Mouse (Mus musculus) CH12.LX (cell line): ENCODE results near the gene Fbxw10. TPM values are rescaled to one million over a fixed set of nuclear protein-coding genes. Genes with fewer than 3 reads are reported as not detected.
A peak's percentile ranks its signal among the peaks of the same experiment; 100 is the strongest.

ENCODE experiments used
- DNase-seq: peaks from one replicate; pipeline ENCODE4 v3.0.0-alpha.2; 2013; ENCODE audit errors: extremely low read depth
- H3K27ac ChIP-seq: 2 replicates; pipeline ENCODE4 v1.5.1; 2012; ENCODE audit warnings: low read depth, mild to moderate bottlenecking, control low read depth, moderate library complexity; ENCODE audit not compliant: insufficient read depth
- H3K27me3 ChIP-seq: replicated peaks from 2 replicates; pipeline ENCODE3; 2012; ENCODE audit warnings: inconsistent platforms
- H3K36me3 ChIP-seq, 2 experiments: replicated peaks in 1 of 2; 2 replicates each; pipeline versions ENCODE3 to v1.6.1; 2012; ENCODE audit warnings: inconsistent platforms in 1 of 2, low read length in 1 of 2, mild to moderate bottlenecking in 1 of 2, mixed read lengths in 1 of 2, moderate library complexity in 1 of 2; ENCODE audit not compliant: control insufficient read depth in 1 of 2, insufficient read depth in 1 of 2
- H3K4me1 ChIP-seq, 2 experiments: 2 replicates each; pipeline ENCODE4 v1.6.1; 2012; ENCODE audit warnings: inconsistent platforms in 1 of 2, moderate library complexity in 1 of 2; ENCODE audit not compliant: insufficient read depth in 2 of 2, control insufficient read depth in 1 of 2
- H3K4me2 ChIP-seq: 2 replicates; pipeline ENCODE4 v1.6.1; 2012; ENCODE audit warnings: low read depth, mild to moderate bottlenecking, control low read depth; ENCODE audit not compliant: poor library complexity, insufficient read depth, severe bottlenecking
- H3K4me3 ChIP-seq, 3 experiments: fragments of 150-350 bp in 1 of 3; sonication (generic) in 1 of 3; replicated peaks in 1 of 3; 2 replicates each; pipeline versions ENCODE3 to v1.5.1; 2011 to 2012; ENCODE audit warnings: low read depth in 2 of 3, low read length in 2 of 3, mild to moderate bottlenecking in 2 of 3, moderate library complexity in 2 of 3, control low read depth in 1 of 3, improper control_type of control experiment in 1 of 3, inconsistent platforms in 1 of 3, mixed read lengths in 1 of 3; ENCODE audit not compliant: poor library complexity in 1 of 3
- H3K79me2 ChIP-seq: replicated peaks from 2 replicates; pipeline ENCODE4 v1.6.1; 2012; ENCODE audit warnings: mild to moderate bottlenecking, moderate library complexity; ENCODE audit not compliant: control insufficient read depth, poor library complexity, insufficient read depth, severe bottlenecking; ENCODE audit errors: extremely low read depth
- H3K9ac ChIP-seq: 2 replicates; pipeline ENCODE4 v1.6.1; 2012; ENCODE audit warnings: low read depth, mild to moderate bottlenecking, control low read depth, moderate library complexity; ENCODE audit not compliant: insufficient read depth
- H3K9me3 ChIP-seq: replicated peaks from 2 replicates; pipeline ENCODE3; 2012; ENCODE audit warnings: low read length, inconsistent platforms, mixed read lengths
- CTCF ChIP-seq, 2 experiments: IDR thresholded peaks in 1 of 2; conservative IDR thresholded peaks in 1 of 2; 2 replicates each; pipeline ENCODE4 v1.5.1; 2011 to 2012; ENCODE audit warnings: low read depth in 2 of 2, low read length in 2 of 2, improper control_type of control experiment in 1 of 2, inconsistent platforms in 1 of 2, mild to moderate bottlenecking in 1 of 2, moderate library complexity in 1 of 2
- ELF1 ChIP-seq: IDR thresholded peaks from 2 replicates; pipeline ENCODE4 v1.6.1; 2014; ENCODE audit warnings: low read depth, mild to moderate bottlenecking, inconsistent platforms, low read length, improper control_type of control experiment
- ETS1 ChIP-seq: conservative IDR thresholded peaks from 2 replicates; pipeline ENCODE4 v1.6.1; 2012; ENCODE audit warnings: low read depth, mild to moderate bottlenecking, inconsistent platforms, low read length, improper control_type of control experiment, moderate library complexity
- GABPA ChIP-seq: IDR thresholded peaks from 2 replicates; pipeline ENCODE4 v1.6.1; 2012; ENCODE audit warnings: low read depth, low read length, improper control_type of control experiment, inconsistent platforms; ENCODE audit not compliant: insufficient replicate concordance
- JUND ChIP-seq: conservative IDR thresholded peaks from 2 replicates; pipeline ENCODE4 v1.6.1; 2011; ENCODE audit warnings: low read depth, low read length, improper control_type of control experiment
- KAT2A ChIP-seq: IDR thresholded peaks from 2 replicates; pipeline ENCODE4 v1.6.1; 2012; ENCODE audit warnings: low read length, improper control_type of control experiment, inconsistent platforms; ENCODE audit not compliant: insufficient replicate concordance
- MAFK ChIP-seq: IDR thresholded peaks from 2 replicates; pipeline ENCODE4 v1.6.1; 2011; ENCODE audit warnings: low read length, improper control_type of control experiment; ENCODE audit not compliant: insufficient replicate concordance
- MEF2A ChIP-seq: IDR thresholded peaks from 2 replicates; pipeline ENCODE4 v1.6.1; 2014; ENCODE audit warnings: low read depth, mild to moderate bottlenecking, inconsistent platforms, low read length, improper control_type of control experiment, borderline replicate concordance
- MYC ChIP-seq: IDR thresholded peaks from 2 replicates; pipeline ENCODE4 v1.6.1; 2011; ENCODE audit warnings: low read depth, mild to moderate bottlenecking, improper control_type of control experiment, low read length
- NRF1 ChIP-seq: IDR thresholded peaks from 2 replicates; pipeline ENCODE4 v1.6.1; 2014; ENCODE audit warnings: low read depth, mild to moderate bottlenecking, inconsistent platforms, low read length, improper control_type of control experiment, moderate library complexity
- PAX5 ChIP-seq: IDR thresholded peaks from 2 replicates; pipeline ENCODE4 v1.6.1; 2012; ENCODE audit warnings: low read length, inconsistent platforms, mixed read lengths
- POLR2A ChIP-seq: IDR thresholded peaks from 2 replicates; pipeline ENCODE4 v1.6.1; 2011; ENCODE audit warnings: low read depth, mild to moderate bottlenecking, improper control_type of control experiment, low read length
- RCOR1 ChIP-seq: conservative IDR thresholded peaks from 2 replicates; pipeline ENCODE4 v1.6.1; 2012; ENCODE audit warnings: low read depth, mild to moderate bottlenecking, inconsistent platforms, low read length, improper control_type of control experiment
- TBP ChIP-seq: conservative IDR thresholded peaks from 2 replicates; pipeline ENCODE4 v1.6.1; 2011; ENCODE audit warnings: low read depth, low read length, improper control_type of control experiment
- USF1 ChIP-seq: IDR thresholded peaks from 2 replicates; pipeline ENCODE4 v1.6.1; 2014; ENCODE audit warnings: low read depth, mild to moderate bottlenecking, inconsistent platforms, low read length, improper control_type of control experiment
- USF2 ChIP-seq: conservative IDR thresholded peaks from 2 replicates; pipeline ENCODE4 v1.6.1; 2011; ENCODE audit warnings: low read depth, low read length, improper control_type of control experiment
- ZKSCAN1 ChIP-seq: IDR thresholded peaks from 2 replicates; pipeline ENCODE4 v1.6.1; 2012; ENCODE audit warnings: low read depth, inconsistent platforms, low read length, improper control_type of control experiment, borderline replicate concordance
- dilution Hi-C: fragments of 300-500 bp; cut with MboI; formaldehyde crosslinking; loops from 2 replicates; pipeline ENCODE4 v1.14.3; 2020; ENCODE audit warnings: low sequenced_read_pairs; ENCODE audit not compliant: extremely low pct_unique_long_range_greater_than_20kb, extremely low pct_ligation_motif_present
- in situ Hi-C: fragments of 300-500 bp; cut with MboI; formaldehyde crosslinking; loops from 3 replicates; pipeline ENCODE4 v1.14.3; 2019; ENCODE audit warnings: low sequenced_read_pairs, low pct_ligation_motif_present, low pct_unique_long_range_greater_than_20kb, mixed read lengths
- polyA plus RNA-seq: library from polyadenylated mRNA; unstranded; fragments of >175 nt; gene quantifications from 2 replicates; pipeline ENCODE4 v1.2.1, GENCODE M21; 2012; ENCODE audit warnings: low read depth; ENCODE audit not compliant: insufficient read length
- total RNA-seq, 2 experiments: library from RNA; depleted of rRNA; stranded (reverse); fragments of 300-350 nt in 1 of 2; fragments of >200 nt in 1 of 2; gene quantifications; 2 replicates each; pipeline ENCODE4 v1.2.3; 2012 to 2014

The Fbxw10 gene
- total and polyA plus RNA-seq, 3 experiments, result 0.59 to 1.4 (median 0.78) TPM

- dilution Hi-C loops, result no loop called here
- peaks cover 0 to 10% of the 10 kb centered on the region in 2 experiments; a peak in 2 of 4 replicates for H3K4me1 ChIP-seq
- TF ChIP-seq ELF1 (peak; percentile 28; the same call in 1 of the 2 replicates), MYC (no peak)
- TF ChIP-seq, all 38 proteins: peak for 1
- no peaks in the 10 kb centered on the region for H3K36me3 ChIP-seq
- no peaks in the 10 kb centered on the region for H3K79me2 ChIP-seq
- in situ Hi-C loops, result no loop called here
- no peaks in the 10 kb centered on the region for H3K9me3 ChIP-seq
- H3K27me3 ChIP-seq, result peaks cover 7% of the 10 kb centered on the region
- no peak overlapping the region for H3K4me3 ChIP-seq
- no peak overlapping the region for H3K4me2 ChIP-seq
- no peak overlapping the region for H3K27ac ChIP-seq
- H3K9ac ChIP-seq, result no peak overlapping the region
- DNase-seq, result peak; percentile 49
Measured at GRCm38 (mm10) chr11:62815438-62815837, 31.4 kb upstream of the Fbxw10 start.

GRCm38 (mm10) chr11:62816591-62816990, 30.3 kb upstream of the Fbxw10 start:
- no peak for TF ChIP-seq JUND
- TF ChIP-seq CTCF (conservative IDR thresholded peaks at IDR 0.05 in 1 of 2, IDR thresholded peaks at IDR 0.05 in 1 of 2; ENCODE audit: low read depth in 2 of 2, low read length in 2 of 2), result no peak
- no peak for TF ChIP-seq ELF1
- no peak for TF ChIP-seq PAX5
- TF ChIP-seq POLR2A, result no peak
- no peak for TF ChIP-seq USF2
- TF ChIP-seq ETS1, result no peak
- no peak for TF ChIP-seq MAFK
- TF ChIP-seq GABPA, result no peak
- TF ChIP-seq TBP, result no peak
- TF ChIP-seq ZKSCAN1, result no peak
- TF ChIP-seq USF1, result no peak
- no peak for TF ChIP-seq RCOR1
- no peak for TF ChIP-seq MEF2A
- TF ChIP-seq KAT2A, result no peak
- TF ChIP-seq NRF1, result no peak
- TF ChIP-seq, all 38 proteins: peak for 0
- Histone ChIP-seq H3K9me3 (no peaks in the 10 kb centered on the region), H3K9ac (no peak overlapping the region), H3K27me3 (peaks cover 4% of the 10 kb centered on the region), H3K79me2 (no peaks in the 10 kb centered on the region), H3K36me3 (no peaks in the 10 kb centered on the region), H3K4me3 (no peak overlapping the region), H3K4me1 (peaks cover 4 to 17% of the 10 kb centered on the region in 2 experiments), H3K27ac (no peak overlapping the region), H3K4me2 (no peak overlapping the region)
- in situ Hi-C loops (no loop called here), dilution Hi-C loops (no loop called here)
- DNase-seq, result no peak
